Mouse (Mus musculus) liver, adult (tissue): ENCODE results near the gene Xrn1.

Source experiments
- GATA4 ChIP-seq: IDR thresholded peaks from 2 replicates; pipeline ENCODE4 v1.6.1; 2014; ENCODE audit warnings: mild to moderate bottlenecking, low read length; ENCODE audit not compliant: insufficient replicate concordance

The Xrn1 gene

GRCm38 (mm10) chr9:96102846-96103245, 148.3 kb downstream of the Xrn1 start:
- TF ChIP-seq GATA4, result no peak
